Mouse (Mus musculus): ENCODE data around the gene Atic.

The Atic gene

DNA sequence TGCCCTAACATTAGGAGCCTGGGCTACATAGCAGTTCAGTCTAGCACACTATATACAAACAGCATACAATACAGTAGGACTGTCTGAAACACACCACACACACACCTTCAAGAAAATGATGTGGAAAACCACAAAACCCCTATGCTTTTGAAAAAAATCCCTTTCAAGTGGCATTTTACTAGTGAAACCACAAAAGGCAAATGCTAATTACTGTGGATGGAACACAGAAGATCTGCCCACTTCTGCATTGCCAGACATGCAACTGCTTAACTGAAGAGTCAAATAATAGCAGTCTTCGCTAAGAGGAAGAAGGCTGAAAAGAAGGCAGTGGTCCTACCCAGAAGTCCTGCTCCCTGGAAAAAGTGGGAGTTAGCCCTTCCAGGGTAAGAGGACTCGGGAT, 37.3 kb downstream of the Atic start:
- in situ Hi-C loops (cut with MseI, MboI), result no loop called here

DNA sequence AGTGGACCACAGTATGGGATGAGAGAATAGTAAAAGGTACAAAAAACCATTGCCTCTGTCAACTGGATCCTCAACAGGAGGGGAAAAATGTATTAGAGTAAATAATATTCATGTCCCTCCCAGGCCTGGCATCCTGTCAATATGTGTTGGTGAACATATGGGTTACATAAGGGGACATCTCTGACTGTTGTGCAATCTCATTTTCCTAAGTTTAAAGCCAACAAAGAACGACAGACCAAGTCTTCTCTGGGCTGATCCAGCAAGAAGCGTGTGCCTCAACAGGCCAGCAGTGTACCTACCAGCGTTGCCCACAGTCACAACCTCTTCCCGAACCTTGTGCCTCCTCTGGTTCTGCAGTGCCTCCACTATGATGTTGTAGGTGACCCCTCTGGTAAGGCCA, 38.4 kb downstream of the Atic start:
- in situ Hi-C loops (cut with MseI, MboI), result no loop called here

DNA sequence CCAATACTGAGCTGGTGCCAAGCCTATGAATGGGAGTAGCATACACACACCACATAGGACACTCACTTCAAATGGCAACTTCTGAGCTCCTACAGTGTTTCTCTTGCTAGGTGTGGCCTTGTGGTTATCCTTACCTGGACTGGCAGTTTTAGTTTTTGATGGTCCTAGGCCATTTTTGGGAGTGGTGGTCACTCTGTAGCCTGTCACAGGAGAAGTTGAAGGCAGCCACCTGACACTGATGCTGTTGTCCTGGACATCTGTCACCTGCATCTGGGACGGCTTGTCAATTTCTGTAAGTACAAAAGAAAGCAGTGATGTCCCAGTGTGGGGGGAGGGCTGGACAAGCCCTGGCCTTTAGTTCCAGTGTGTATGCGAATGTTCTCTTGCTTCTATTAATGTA, 48.8 kb downstream of the Atic start:
- in situ Hi-C loops (cut with MseI, MboI), result no loop called here

DNA sequence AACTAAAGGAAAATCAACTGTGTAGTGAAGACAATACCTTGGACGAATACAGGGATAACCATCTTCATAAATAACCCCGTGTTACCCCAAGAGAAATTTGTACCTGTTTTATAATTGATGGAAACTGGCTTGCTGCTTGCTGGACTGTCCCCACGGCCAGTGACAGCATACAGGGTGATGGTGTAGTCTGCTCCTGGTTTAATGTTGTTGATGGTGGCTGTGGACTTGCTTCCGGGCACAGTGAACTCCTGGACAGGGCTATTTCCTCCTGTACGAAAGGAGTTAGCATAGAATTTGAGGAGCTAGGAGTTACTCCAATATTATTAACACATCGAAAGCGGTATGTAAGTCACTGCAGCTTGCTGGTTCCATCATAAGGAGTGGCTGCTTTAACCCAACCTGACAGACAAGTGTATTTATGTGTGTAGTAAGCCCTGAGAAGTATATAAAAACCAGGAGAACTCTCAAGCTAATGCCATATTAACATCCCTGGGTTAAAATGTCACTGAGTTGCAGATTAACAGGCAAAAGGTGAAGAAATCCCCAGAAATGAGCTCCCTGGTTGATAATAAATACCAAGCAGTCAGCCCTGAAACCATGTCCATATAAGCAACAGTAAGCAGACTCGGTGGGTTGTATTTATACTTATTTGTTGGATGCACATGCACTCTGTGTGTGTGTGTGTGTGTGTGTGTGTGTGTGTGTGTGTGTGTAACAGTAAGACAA, 49.8 kb downstream of the Atic start:
- in situ Hi-C loops (cut with MseI, MboI), result no loop called here

DNA sequence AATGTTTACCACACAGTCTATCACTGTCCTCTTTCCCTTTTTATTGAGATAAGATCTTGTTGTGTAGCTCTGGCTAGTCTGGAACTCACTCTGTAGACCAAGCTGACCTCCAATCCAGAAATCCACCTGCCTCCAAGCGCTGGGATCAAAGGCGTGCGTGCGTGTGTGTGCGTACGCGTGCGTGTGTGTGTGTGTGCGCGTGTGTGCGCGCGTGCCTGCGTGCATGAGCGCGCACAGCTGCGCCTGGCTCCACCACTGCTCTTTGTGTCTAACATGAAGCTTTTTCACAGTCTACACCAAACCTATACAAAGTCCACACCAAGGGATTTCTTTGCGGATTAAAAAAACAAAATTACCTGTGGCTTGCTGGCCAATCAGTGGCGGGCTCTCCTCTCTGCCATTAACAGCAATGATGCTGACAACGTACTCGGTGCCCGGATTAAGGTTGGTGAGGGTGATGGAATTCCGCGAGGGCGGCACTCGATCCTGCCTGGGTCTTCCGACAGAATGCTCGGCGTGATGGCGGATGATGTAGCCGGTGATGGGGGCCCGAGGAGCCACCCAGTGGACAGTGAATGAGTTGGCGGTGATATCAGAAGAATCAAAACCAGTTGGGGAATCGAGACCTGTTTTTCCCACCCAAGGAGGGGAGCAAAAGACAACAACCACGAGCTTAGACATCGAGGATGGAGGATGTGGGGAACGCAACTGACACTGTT, 52.3 kb downstream of the Atic start:
- in situ Hi-C loops (cut with MseI, MboI), result no loop called here

DNA sequence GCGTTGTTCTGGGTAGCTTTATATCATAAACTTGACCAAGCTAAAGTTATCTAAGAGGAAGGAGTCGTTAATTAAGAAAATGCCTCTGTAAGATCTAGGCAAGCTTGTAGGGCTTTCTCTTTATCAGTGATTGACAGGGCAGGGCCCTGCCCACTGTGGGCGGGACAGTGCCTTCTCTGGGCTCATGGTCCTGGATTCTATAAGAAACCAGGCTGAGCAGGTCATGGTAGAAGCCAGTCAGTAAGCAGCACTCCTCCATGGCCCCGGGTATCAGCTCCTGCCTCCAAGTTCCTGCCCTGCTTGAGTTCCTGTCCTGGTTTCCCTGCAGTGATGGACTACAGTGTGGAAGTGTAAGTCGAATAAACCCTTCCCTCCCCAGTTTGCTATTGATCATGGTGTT, 53.0 kb downstream of the Atic start:
- in situ Hi-C loops (cut with MseI, MboI), result no loop called here

DNA sequence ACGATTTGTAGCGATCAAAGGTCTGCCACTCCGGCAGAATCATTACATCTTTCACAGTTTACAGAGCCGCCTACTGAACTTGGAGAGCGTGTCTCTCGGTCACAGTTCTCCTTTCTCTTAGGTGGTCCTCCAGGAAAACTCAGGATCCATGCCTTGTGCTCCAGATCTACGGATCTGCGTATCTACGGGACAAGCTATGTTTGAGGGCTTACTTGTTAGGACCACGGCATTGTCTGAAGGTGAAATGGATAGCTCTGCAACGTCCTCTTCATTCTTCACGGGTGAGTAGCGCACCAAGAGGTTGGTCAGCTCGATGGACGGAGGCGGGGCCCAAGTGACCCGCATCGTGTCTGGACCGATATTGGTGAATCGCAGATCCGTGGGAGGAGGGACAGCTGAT, 55.3 kb downstream of the Atic start:
- in situ Hi-C loops (cut with MseI, MboI), result no loop called here

DNA sequence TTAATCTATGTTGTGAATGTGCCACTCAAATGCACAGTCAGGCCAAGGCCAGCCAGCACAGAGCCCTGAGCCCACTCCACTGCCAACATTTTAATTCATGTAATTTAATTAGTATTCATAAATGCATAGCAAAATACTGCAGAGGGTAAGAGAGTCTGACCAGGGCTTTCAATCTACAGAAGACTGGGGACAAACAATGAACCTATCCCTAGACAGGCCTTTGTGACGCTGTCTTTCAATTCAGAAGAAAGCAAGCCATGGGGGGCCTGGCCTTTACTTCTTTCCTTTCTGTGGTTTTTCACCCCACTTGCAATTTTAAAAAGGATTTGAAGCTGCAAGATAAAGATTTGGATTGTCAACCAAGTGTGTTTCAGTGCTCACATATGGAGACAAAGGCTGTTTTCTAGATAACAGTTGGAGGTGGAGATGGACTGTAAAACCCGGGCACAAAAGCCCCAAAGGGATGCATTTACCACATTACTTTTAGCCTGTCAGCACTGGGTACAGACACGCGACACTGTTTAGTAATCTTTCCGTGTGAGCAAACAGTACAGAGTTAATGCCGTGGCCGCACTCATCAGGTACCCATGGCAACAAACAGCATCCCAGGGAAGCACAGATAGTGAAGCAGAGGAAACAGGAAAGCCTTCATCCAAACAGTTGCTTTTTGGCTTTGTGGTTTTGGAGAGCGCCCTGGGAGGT, 57.7 kb downstream of the Atic start:
- in situ Hi-C loops (cut with MseI, MboI), result no loop called here

DNA sequence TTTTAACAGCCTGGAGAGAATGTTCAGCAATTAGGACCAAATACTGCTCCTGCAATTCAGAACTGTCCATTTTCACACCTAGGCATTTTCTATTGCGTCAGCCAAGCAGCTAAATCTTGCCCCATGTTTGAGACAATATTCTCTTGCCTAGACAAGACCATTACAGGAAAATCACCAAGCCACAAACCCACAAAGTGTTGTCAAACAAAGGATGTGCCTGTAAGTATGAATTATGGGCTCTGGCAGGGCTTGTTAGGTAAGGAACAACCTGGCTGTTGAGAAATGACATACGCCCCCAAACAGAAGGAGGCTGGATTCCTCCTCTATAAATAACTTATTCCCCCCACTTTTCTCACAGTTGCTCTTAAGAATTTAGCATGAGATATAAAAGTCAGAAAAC, 64.6 kb downstream of the Atic start:
- in situ Hi-C loops (cut with MseI, MboI), result no loop called here

DNA sequence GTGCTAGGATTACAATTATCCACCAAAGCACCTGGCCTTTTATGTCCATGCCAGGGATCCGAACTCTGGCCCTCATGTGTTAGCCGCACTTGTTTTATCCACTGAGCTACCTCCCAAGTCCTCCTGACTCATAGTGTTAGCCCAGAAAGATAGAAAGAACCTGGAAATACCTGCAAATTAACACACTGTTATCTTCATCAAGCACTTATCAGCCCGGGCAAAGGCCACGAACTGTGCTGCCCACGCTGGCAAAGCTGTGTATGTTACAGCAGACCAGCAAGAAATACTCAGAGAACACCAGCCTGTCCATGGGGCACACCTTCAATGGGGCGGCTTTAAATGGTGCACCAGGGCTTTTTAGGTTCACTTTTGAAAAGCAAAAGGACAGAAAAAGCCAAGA, 66.7 kb downstream of the Atic start:
- in situ Hi-C loops (cut with MseI, MboI), result no loop called here
